Mouse (Mus musculus): Measurements from ENCODE around the gene Bcl6b.

Gene Bcl6b

GRCm38 (mm10) chr11:70233016-70233415 lies 3.4 kb upstream of the Bcl6b start:
- in situ Hi-C loops (cut with MseI, MboI): no loop called here

- in situ Hi-C loops (cut with MseI, MboI): no loop called here
Observed at GRCm38 (mm10) chr11:70232546-70232945, 2.9 kb upstream of the Bcl6b start.

- in situ Hi-C loops (cut with MseI, MboI): no loop called here
Observed at GRCm38 (mm10) chr11:70230239-70230727, 685 bp upstream of the Bcl6b start.

GRCm38 (mm10) chr11:70228828-70229227 lies 770 bp downstream of the Bcl6b start:
- in situ Hi-C loops (cut with MseI, MboI): no loop called here

- in situ Hi-C loops (cut with MseI, MboI): no loop called here
Observed at GRCm38 (mm10) chr11:70227661-70228245, 1.8 kb downstream of the Bcl6b start.

GRCm38 (mm10) chr11:70227126-70227525 lies 2.5 kb downstream of the Bcl6b start:
- in situ Hi-C loops (cut with MseI, MboI): no loop called here

- in situ Hi-C loops (cut with MseI, MboI): no loop called here
Observed at GRCm38 (mm10) chr11:70226602-70226890, 3.1 kb downstream of the Bcl6b start.

- in situ Hi-C loops (cut with MseI, MboI): no loop called here
Observed at GRCm38 (mm10) chr11:70225798-70226601, 3.6 kb downstream of the Bcl6b start.

- in situ Hi-C loops (cut with MseI, MboI): no loop called here
Observed at GRCm38 (mm10) chr11:70223724-70224123, 5.9 kb downstream of the Bcl6b start.

GRCm38 (mm10) chr11:70221603-70222500 lies 7.7 kb downstream of the Bcl6b start:
- in situ Hi-C loops (cut with MseI, MboI): no loop called here

GRCm38 (mm10) chr11:70220731-70221602 lies 8.6 kb downstream of the Bcl6b start, which contains the start of gene Slc16a13:
Gene Slc16a13, minus strand, starts transcription at chr11:70221064.
- in situ Hi-C loops (cut with MseI, MboI): no loop called here

GRCm38 (mm10) chr11:70220323-70220722 lies 9.3 kb downstream of the Bcl6b start:
- in situ Hi-C loops (cut with MseI, MboI): no loop called here

GRCm38 (mm10) chr11:70219873-70220272 lies 9.7 kb downstream of the Bcl6b start:
- in situ Hi-C loops (cut with MseI, MboI): no loop called here

- in situ Hi-C loops (cut with MseI, MboI): no loop called here
Observed at GRCm38 (mm10) chr11:70218741-70219470, 10.7 kb downstream of the Bcl6b start.

GRCm38 (mm10) chr11:70218039-70218438 lies 11.6 kb downstream of the Bcl6b start:
- in situ Hi-C loops (cut with MseI, MboI): no loop called here

- in situ Hi-C loops (cut with MseI, MboI): no loop called here
Observed at GRCm38 (mm10) chr11:70216103-70216502, 13.5 kb downstream of the Bcl6b start.

GRCm38 (mm10) chr11:70215301-70215700 lies 14.3 kb downstream of the Bcl6b start:
- in situ Hi-C loops (cut with MseI, MboI): no loop called here

- in situ Hi-C loops (cut with MseI, MboI): no loop called here
Observed at GRCm38 (mm10) chr11:70214856-70215209, 14.8 kb downstream of the Bcl6b start.

GRCm38 (mm10) chr11:70214191-70214855 lies 15.3 kb downstream of the Bcl6b start:
- in situ Hi-C loops (cut with MseI, MboI): no loop called here

GRCm38 (mm10) chr11:70213736-70214135 lies 15.9 kb downstream of the Bcl6b start:
- in situ Hi-C loops (cut with MseI, MboI): no loop called here

All from mouse trophoblast stem cell (cell line).